Mouse (Mus musculus): ENCODE results near the gene Idh2.
A peak's percentile ranks its signal among the peaks of the same experiment; 100 is the strongest.

- TF ChIP-seq CTCF (IDR thresholded peaks at IDR 0.05; ENCODE audit: control insufficient read depth, insufficient read depth, insufficient replicate concordance, low read depth, low read length): no peak
- peak; percentile 35; the same call in 1 of the 2 replicates for TF ChIP-seq POLR2A (IDR thresholded peaks at IDR 0.05; ENCODE audit: control insufficient read depth, low read depth, low read length)
Observed at GRCm38 (mm10) chr7:80115224-80115590, at the start of gene Idh2.

Data from testis, adult 2 months (tissue).